Mouse (Mus musculus): ENCODE measurements around the gene Defa31.
"Not testable (repeated sequence)": the region's sequence is repeated elsewhere in the genome, so short reads cannot be mapped to it uniquely, and the experiment has no call there.

The Defa31 gene

GRCm38 (mm10) chr8:21191314-21191713 is at the start of gene Defa31:
Gene Defa31 (plus strand): TSS chr8:21191614.
- not testable (repeated sequence) for DNase-seq (ENCODE audit: low spot score)

- not testable (repeated sequence) for DNase-seq (ENCODE audit: low spot score)
These were observed 29.4 kb upstream of the Defa31 start, which contains the start of gene Defa22 for GRCm38 (mm10) chr8:21161977-21162376. Gene Defa22 (plus strand): TSS chr8:21162277.

GRCm38 (mm10) chr8:21201261-21201660 is 9.8 kb downstream of the Defa31 start, which contains the start of gene Gm15293:
Gene Gm15293 (plus strand): TSS chr8:21201561.
- not testable (repeated sequence) for DNase-seq (ENCODE audit: low spot score)

Data from urinary bladder, postnatal 14 days (tissue).